Mouse (Mus musculus) c-Kit-positive CD71-positive TER-119-negative erythroid progenitor cells, embryonic 14.5 days (primary cell): ENCODE results near the gene Stard13.

Experiments used
- DNase-seq: peaks from one replicate; pipeline ENCODE4 v3.0.0-alpha.2; 2013; ENCODE audit warnings: low read depth

Gene Stard13

DNA sequence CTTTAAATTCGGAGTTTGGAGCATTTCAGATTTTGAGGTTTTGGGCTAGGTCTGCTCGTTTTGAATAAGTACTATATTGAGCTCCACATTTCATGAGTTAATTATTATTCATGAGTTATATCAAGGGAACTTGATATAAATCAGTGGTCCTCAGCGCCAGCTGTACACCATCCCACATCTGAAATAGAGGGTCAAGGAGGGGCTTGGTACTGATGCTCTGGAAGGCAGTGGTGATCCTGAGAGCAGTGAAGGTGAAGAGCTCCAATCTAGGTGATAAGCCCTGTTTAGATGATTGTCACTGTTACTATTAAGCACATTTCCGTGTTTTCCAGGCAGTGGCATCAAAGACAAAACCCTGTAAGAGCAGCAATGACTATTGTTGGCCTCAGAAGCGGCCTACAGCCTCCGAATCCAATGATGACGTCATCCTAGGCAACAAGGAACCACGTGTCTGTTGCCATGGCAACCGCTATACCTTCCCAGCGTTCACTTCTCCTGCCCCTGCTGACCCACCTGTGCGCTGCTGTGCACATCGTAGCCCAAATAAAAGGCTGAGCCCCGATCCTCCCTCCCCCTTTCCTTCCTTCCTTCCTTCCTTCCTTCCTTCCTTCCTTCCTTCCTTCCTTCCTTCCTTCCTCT, 5.2 kb downstream of the Stard13 start:
- DNase-seq, result no peak

DNA sequence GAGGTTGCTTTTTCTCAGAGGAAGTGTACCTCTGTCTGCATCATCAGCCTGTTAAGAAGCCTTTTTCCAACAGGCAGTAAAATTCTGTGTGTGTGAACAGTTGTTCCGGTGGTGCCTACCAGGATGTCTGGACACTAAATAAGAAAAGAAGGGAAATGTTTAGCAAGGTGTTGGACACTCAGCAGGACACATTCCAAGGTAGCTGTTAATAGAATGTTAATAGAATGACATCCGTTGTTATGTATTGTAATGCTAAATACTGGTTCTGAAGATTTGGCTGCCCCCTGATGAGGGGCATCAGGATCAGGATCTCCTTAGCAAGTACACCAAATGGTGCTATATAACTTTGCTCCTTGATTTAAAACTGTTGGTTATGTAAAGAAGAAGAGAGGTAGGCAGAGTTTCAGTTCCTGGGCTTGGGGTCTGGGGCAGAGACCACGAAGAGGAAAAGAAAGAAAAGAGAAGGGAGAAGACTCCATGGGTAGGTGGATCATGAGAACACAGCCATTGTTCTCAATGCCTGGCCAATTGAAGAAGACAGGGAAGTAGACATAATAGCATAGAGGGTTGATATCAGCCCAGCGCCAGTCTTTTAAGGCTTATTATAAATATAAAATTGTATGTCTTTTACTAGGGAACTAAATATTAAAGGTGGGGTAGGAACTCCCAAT, 9.8 kb downstream of the Stard13 start:
- DNase-seq, result no peak

DNA sequence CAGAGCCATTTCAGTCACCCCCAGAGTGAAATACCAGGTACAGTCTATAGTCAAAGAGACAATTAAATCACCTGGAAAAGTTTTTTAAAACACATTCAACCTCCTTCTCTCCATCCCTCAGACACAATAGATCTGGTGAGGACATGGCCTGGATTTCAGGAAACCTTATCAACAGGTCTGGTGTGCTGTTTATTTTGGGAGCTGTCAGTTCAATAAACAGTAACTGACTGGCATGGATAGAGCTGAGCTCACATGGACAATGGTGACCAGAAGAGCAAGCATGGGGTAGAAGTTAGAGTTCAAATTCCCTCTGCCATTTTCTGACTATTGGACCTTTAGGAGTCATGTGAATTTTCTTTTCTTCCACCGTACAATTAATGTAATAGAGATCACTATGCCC, 10.8 kb downstream of the Stard13 start:
- no peak for DNase-seq

DNA sequence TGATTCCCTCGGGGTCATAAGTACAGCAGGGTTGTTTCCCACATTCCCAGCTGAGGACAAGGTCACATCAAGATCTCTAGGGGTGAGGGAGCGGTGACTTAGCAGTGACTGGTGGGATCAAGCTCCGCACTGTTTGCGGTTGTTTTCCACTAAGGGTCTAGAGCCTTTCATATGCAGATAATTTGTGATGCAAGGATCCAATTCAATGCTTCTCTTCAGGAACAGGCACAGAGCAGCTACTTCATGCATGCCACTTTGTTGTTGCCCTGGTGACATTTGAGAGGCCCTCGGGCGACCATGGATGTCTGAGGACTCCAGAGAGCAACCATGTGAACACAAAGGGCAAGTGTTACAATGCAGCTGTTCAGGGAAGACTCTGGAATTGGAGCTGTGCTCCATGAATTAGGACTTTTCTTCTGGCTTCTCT, 14.9 kb downstream of the Stard13 start:
- DNase-seq, result no peak

DNA sequence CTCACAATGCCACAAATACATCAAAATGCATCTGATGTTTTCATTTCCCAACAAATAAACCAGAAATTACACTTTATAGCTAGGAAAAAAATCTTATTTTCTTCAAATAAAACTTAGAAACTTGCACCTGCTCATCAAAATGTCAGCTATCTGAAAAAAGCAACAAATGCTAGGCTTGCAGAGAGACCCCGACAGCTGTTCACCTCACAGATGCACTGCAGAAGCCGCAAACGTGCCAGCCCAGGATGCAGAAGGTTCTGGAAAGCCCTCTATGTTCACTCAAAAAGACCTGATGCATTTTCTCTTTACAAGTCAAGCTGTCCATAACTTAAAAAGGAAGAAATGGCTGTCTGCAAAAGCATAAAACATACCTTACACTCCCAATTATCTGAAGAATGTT, 20.5 kb downstream of the Stard13 start:
- no peak for DNase-seq

DNA sequence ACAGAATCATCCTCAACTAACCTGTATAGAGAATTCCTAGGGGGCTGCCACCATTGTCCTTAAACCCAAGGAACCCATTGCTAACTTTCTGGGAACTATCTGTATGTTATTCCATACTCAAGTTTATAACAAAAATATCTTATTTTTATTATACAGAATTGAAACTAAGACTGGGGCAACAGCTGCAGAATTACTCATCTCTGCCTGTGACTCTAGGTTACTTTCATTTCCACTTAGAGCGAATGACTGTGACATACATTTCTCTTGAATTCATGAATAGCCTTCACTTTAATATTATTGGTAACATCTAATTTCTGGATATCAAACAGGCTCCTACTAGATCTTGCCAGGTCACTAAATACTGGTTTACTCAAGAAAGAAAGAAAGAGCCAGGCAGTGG, 22.8 kb downstream of the Stard13 start:
- DNase-seq, result no peak

DNA sequence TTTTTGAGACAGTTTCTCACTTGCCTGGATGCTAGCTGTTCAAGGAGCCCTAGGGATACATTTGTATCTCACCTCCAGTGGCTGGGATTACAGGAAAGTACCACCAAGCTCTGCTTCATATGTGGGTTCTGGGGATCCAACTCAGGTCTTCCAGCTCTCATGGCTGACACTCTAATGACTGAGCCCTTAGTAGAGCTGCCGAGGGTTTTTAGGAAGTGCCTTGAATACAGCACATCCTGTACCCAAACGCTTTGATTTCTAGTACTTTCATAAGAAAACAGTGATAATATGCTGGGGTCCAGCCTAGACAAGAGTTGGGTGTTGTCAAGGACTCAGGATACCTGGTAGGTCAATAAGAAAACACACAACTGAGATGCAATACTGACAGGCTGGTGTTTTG, 23.6 kb downstream of the Stard13 start:
- DNase-seq, result no peak

DNA sequence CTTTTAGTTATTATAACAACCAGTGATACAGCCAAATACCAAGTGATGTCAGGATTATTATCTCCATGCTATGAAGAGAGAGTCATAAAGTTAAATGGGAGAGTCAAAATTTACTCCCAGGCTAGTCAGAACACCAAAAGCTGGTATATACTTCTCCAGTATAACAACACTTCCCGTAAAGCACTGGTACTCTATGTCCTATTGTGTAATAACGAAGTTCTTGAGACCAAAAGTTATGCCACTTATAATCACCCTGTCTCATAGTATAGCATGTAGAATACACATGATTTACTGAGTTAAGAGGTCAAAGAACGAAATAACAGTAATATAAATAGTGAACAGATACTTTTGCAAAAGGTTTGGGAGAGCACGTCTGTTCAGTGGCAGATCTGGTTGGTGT, 28.6 kb downstream of the Stard13 start:
- DNase-seq, result no peak

DNA sequence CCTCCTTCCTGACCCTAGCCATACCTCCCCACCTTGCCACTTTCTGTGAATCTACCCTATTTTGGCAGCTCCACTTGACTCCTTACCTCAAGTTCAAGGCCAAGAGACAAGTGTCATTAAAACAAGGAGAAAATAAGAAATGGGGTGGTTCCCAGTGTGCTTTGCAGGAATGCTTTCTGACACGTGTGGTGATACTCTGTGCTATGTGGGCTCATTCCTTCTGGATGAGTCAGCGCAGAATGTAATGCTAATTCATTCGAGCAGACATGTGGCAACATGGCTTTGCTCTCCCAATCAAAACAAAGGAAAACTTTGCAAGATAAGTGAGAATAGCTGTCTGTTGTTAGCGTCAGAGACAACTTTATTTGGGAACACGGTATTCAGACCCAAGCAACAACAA, 30.7 kb downstream of the Stard13 start:
- DNase-seq, result no peak

DNA sequence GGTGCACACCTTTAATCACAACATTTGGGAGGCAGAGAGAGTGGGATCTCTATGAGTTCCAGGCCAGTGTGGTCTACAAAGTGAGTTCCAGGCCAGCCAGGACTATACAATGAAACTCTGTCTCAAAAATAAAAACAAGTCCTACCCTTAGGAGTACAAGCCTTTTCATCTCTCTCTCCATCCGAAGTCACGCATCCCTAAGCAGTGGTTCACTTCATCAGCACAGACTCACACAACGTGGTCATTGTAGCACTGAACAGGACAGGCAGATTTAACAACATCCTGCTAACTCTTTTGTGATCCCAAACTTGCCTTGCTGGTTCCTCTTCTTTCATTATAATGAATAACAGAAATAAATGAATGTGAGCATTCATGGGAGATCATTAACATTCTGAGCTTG, 32.4 kb downstream of the Stard13 start:
- DNase-seq, result no peak

DNA sequence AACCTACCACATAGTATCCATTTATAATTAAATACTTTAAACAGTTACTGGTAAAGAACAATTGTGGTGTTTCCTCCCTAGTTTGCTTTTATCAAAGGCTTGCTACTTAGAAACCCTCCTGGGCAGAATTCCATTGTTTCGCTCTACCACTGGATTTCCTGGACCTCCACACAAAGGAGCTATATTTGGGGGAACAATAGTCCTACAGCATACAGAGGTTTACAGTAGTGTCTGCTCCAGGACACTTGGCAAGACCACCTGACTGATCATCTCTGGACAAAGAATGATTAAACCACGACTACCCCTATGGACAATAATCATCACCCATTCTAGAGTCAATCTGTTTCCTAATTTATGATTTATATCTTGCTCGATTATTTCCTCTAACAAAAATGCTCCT, 34.4 kb downstream of the Stard13 start:
- no peak for DNase-seq

DNA sequence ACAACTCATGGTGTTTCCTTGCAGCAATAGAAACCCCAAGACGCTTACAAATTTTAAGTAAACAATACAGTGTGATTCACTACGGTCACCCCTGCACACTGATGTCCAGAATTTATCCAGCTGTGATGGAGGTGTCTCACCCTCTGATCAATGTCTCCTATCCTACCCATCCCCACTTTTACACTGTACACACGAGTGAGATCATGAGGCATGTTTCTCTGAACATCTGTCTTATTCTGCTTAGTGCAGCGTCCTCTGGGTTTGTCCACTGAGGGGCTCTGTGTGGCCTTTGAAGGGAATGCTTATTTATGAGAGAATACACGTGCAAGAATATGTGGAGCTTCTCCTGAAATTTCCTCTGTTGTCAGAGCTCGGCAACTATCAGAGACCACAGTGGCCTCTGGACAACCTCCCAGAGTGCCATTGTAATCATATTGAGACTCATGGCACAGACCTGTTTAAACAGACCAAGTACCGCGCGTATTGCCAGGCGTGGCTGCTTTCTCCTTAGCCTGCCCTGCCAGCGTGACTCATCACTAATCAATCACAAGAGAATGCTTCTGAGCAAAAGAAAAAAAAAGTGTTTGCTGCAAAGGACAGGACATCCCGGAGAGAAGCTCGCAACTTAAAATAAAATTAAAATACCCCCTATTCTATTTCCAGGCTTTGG, 36.9 kb downstream of the Stard13 start:
- no peak for DNase-seq

DNA sequence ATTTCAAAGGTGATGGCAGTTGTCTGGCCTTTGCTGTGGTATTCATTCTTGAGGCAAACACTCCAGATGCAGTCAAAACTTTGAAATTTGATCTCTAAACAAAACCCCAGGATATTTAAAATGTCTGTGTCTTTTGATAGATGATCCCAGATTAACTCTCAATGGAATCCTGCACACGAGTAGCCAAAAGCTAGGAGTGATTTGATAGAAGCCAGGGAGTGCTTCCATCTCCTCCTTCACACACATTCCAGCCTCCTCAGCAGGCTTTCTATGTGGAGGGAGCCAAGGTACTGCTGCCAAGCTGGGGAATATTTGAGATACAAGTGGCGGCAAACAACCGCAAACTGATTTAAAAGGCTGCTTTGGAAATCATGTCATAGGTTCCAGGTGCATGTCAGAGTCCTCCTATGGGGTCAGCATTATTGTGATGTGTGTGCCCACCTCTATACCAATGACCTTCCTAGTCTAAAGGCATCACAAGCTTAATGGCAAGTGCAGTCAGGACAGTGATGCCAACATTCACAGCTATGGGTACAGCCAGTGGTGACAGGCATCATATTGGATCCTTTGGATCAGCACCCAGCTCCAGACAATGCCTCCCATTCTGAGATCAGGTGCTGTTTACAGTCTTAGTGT, 39.6 kb downstream of the Stard13 start:
- DNase-seq, result no peak

DNA sequence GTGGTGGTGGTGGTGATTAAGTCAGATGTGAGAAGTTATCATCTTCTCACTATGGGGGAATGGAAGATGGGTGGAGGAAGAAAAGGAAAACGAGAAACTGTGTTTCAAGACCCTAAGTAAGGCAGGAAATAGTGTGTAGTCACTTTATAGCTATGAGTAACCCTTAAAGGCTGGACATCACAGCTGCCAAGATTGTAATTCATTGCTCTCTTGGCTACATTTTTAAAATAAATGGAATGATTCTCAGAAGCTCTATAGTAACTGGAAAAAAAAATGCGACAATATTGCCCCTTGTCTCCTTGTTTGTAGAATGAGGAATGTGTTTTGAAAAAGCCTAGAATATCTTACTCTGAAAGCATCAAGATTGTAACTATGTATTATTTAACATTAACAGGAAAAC, 41.4 kb downstream of the Stard13 start:
- no peak for DNase-seq

DNA sequence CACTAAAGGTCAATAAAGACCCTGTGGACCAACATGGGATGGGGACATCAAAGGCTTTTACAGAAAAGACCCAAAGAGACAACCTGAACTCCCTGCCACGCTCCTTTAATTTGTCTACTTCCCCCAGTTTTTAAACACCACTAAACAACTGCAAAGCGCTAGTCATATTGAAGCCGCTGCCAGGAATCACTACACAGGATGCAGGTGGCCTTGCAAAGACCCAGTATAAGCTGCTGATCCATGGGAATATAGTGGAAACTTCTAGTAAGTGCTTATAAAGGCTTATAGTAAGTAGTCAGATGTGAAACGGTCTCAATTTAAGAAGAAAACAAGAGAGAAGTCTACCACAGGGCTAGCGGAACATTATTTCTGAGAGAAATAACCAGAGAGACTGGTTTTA, 42.9 kb downstream of the Stard13 start:
- no peak for DNase-seq

DNA sequence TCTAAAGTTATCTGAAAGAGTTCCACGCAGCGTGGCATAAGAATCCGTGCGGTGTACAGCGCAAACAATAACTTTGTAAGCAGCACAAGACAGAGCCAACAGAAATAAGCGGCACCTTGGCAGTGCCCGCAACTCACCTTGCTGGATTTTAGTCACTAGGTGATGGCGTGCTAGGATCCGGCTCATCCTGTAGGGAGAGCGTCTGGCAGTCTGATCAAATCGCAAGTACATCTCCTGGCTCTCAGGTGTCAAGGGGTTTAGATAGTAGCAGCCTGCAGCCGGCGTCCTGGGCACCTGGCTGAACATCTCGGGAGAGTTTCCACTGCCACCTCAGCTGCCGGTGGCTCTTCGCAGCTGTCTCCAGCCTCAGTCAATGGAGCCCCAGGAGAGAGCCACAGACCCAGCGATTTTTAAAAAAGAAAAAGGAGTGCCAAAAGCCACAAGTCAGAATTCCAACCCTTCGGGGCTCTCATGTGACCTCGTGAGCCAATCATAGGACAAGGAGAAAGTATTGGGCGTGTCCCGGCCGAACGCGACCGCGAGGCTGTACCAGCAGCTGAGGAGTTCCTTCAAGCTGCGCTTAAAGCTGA, 43.8 kb downstream of the Stard13 start:
- peak; percentile 48 for DNase-seq

DNA sequence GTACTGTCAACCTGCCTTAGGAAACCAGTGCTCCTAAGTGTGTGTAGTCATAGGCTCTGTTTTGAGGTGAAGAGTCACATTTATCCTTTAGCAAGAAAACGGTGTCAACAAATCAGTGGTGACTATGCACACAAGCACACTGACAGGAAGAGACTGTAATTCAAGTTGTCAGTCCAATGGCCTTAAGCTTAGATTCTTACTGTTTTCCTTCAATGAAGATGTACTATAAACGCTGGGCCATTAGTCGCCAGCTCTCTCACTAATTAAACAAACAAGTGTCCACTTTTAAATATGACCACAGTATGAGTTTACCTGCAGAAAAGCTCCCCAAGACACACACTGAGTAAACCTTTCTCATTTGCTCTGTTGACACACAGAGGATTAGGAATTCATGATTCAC, 44.3 kb downstream of the Stard13 start:
- DNase-seq, result no peak

DNA sequence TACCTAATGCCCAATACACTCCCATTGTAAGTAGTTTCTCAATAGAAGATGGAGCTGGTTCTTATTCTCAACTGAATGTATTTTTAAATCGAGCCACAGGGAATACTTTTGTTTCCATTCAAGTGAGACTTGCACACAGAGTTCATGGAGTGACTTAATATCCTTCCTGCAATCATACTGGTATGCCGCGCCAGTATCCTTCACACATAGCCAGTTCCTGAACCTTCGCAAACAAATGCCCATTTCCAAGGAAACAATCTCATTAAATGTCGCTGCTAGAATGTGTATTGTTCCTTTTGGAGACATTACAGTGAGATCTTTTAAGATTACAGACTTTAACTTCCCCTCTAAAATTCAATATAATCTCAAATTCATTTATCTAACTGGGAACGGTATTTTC, 45.0 kb downstream of the Stard13 start:
- DNase-seq, result no peak

DNA sequence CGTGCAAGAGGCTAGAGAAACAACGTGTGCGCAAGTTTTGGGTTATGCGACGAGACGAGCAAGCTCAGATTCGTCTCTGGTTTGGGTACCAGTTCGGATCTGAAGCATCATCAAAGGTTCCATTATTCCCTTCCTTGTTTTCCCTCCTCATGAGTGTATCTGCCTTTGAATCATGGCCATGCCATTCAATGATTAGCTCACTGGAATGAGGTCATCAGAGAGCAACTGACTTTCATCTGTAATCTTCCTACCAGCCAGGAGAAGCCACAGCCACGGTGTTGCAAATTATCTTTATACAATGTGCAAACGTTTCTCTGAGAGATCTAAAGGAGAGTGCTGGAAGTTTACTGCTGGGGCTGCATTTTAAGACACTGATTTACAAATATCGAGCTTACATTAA, 46.3 kb downstream of the Stard13 start:
- DNase-seq, result no peak

DNA sequence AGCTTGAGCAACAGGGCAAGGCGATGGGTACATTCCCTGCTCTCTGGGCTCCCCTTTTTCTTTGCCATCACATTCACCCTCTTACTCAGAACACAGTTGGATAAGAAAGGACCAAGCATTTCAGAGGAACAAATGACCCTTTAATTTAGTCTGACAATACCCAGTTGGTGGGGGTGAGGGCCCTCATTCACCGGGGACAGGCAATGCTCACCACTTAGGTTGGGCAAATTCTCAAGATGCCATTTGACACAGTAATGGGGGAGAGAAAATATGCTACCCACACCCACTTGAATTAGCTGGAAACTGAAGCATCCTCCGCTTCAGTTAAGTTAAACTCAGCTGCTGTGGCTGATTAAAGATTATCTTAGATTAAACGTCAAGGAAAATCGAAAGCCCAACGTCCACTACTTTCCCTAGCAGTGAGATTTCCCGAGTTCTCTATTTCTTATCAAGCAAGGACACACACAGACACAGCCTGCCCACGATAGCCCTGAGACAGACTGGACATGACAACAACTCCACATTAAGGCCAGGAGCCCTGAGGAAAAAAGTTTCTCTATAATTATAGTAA, 48.3 kb downstream of the Stard13 start:
- no peak for DNase-seq

DNA sequence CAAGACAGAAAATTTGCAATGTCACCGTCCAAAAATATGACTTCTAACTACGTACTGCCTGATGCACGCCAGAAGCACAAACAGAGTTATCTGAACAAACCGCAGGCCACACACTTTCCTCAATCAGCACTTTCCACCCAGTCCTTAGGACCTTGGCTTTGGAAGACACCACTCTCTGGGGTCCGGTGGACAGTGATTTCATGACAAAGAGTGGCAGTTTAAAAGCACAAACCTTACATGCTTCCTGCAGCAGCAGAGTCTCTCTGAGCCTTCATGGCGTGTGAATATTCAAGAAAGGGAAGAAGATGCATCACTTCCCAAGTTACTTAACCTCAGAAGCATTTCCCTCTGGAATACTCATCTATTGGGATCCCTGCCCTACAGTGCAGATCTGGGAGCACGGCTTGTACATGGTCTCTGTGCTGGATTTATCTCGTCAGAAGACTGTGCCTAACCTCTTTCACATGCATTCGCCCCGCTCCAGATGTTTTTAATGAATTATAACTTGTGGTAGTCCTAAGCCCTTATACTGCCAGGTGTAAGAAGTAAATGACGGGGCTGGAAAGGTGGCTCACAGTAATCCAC, 49.9 kb downstream of the Stard13 start:
- no peak for DNase-seq

DNA sequence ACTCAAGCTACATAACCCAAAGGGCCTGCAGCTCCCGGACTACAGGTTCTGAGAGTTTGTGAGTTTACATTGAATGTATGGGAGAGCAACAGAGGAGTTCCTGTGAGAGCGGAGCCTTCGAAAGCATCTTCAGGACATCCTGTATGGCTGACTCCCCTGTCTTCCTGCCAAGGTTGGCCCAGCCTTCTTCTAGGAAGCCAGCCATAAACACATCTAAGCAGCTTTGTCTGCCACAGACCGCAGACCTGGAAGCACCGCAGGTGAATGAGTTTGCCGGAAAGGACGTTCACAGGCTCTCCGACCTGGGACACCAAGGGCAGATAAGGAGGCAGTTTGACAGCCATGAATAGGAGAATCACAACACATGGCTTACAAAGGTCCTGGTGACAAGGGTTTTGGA, 52.3 kb downstream of the Stard13 start:
- DNase-seq, result no peak
